In genomic region chr4:98864546-98864945, GRCm38 (mm10) we compare ENCODE assay signal across 40 mouse cellular contexts. TPM values are rescaled to one million over a fixed set of nuclear protein-coding genes. Genes with fewer than 3 reads are reported as not detected.
"Had no signal": no experiment of that assay in that cellular context is flagged by ENCODE, and none has a peak within 500 bp of the region (broad histone marks: within the 10 kb centered on the region; RNA-seq: fewer than 3 reads in every experiment).

No protein-coding gene starts in this region.

- H3K36me3 ChIP-seq: hindbrain, embryonic 10.5 days; hindbrain, embryonic 12.5 days; intestine, embryonic 15.5 days; limb, embryonic 13.5 days; limb, embryonic 15.5 days; liver, embryonic 12.5 days had no signal

- H3K4me1 ChIP-seq: hindbrain, embryonic 10.5 days; hindbrain, embryonic 12.5 days; intestine, embryonic 15.5 days; liver, embryonic 12.5 days had no signal

- DNase-seq: gastrocnemius, adult 2 months; gastrocnemius, postnatal 10 days; gastrocnemius, postnatal 25 days; heart, adult 2 months; heart, postnatal 10 days; heart, postnatal 4 days; kidney, adult 18-20 months; kidney, adult 8-10 months; kidney, postnatal 10 days; kidney, postnatal 25 days; kidney, postnatal 4 days; left cerebral cortex, postnatal 4 days; lung, adult 18-20 months had no signal

- H3K4me2 ChIP-seq: heart, embryonic 11.5 days; hindbrain, embryonic 12.5 days; hindbrain, embryonic 14.5 days; intestine, embryonic 15.5 days; limb, embryonic 13.5 days; limb, embryonic 15.5 days; liver, embryonic 12.5 days had no signal

- H3K9ac ChIP-seq: hindbrain, embryonic 12.5 days; hindbrain, embryonic 14.5 days; intestine, embryonic 15.5 days; limb, embryonic 13.5 days; limb, embryonic 15.5 days; liver, embryonic 12.5 days; liver, embryonic 14.5 days had no signal

- H3K4me3 ChIP-seq: gastrocnemius, adult 2 months; heart, adult 2 months; hindbrain, embryonic 10.5 days; hindbrain, embryonic 12.5 days; intestine, embryonic 15.5 days; layer of hippocampus, adult 2 months; limb, embryonic 13.5 days; limb, embryonic 15.5 days; liver, embryonic 12.5 days had no signal

- H3K27ac ChIP-seq: gastrocnemius, adult 2 months; heart, adult 2 months; hindbrain, embryonic 10.5 days; hindbrain, embryonic 12.5 days; hindbrain, embryonic 14.5 days; intestine, embryonic 15.5 days; layer of hippocampus, adult 2 months; limb, embryonic 13.5 days; limb, embryonic 15.5 days; liver, embryonic 12.5 days; liver, embryonic 14.5 days had no signal

- H3K27me3 ChIP-seq: hindbrain, embryonic 12.5 days; intestine, embryonic 15.5 days; limb, embryonic 13.5 days; limb, embryonic 15.5 days; liver, embryonic 12.5 days had no signal

- ATAC-seq: hindbrain, embryonic 16.5 days; inflammation-experienced regulatory T-cells, adult 6 months; intestine, embryonic 15.5 days; liver, embryonic 12.5 days had no signal

- H3K9me3 ChIP-seq: intestine, embryonic 15.5 days; limb, embryonic 15.5 days; liver, embryonic 12.5 days had no signal

RNA-seq across cellular contexts. Expression of gene I0C0044D17Rik, which starts 40.9 kb away (rescaled TPM):
- total RNA-seq: gastrocnemius, adult 2 months; gastrocnemius, postnatal 10 days; gastrocnemius, postnatal 25 days; gastrocnemius, postnatal 4 days; granulocyte monocyte progenitor cell, adult 5-6 weeks; heart, adult 2 months; heart, postnatal 10 days; heart, postnatal 25 days; heart, postnatal 4 days; layer of hippocampus, adult 2 months; layer of hippocampus, postnatal 10 days; layer of hippocampus, postnatal 25 days; left cerebral cortex, adult 8-10 months; left cerebral cortex, postnatal 10 days; left cerebral cortex, postnatal 25 days; left cerebral cortex, postnatal 4 days; liver, adult 2 months had no signal
- polyA plus RNA-seq: heart, adult 2 months; heart, embryonic 11.5 days; heart, embryonic 14.5 days; heart, embryonic 16.5 days; hindbrain, embryonic 10.5 days; hindbrain, embryonic 12.5 days; hindbrain, embryonic 14.5 days; hindbrain, embryonic 16.5 days; inflammation-experienced regulatory T-cells, adult 6 months; intestine, embryonic 15.5 days; kidney, embryonic 14.5 days; kidney, embryonic 16.5 days; limb, embryonic 11.5 days; limb, embryonic 13.5 days; limb, embryonic 15.5 days; liver, adult 2 months; liver, embryonic 12.5 days; liver, embryonic 14.5 days; liver, embryonic 16.5 days had no signal

RNA-seq across cellular contexts. Expression of gene Kank4, which starts 47.2 kb away (rescaled TPM):
- total RNA-seq: granulocyte monocyte progenitor cell, adult 5-6 weeks; liver, adult 2 months had no signal
- polyA plus RNA-seq: inflammation-experienced regulatory T-cells, adult 6 months had no signal
